Mouse (Mus musculus): ENCODE measurements around the gene Dusp27. TPM values are rescaled to one million over a fixed set of nuclear protein-coding genes. Genes with fewer than 3 reads are reported as not detected.

The Dusp27 gene
- total RNA-seq, 1 experiment, result 60.2 TPM

DNA sequence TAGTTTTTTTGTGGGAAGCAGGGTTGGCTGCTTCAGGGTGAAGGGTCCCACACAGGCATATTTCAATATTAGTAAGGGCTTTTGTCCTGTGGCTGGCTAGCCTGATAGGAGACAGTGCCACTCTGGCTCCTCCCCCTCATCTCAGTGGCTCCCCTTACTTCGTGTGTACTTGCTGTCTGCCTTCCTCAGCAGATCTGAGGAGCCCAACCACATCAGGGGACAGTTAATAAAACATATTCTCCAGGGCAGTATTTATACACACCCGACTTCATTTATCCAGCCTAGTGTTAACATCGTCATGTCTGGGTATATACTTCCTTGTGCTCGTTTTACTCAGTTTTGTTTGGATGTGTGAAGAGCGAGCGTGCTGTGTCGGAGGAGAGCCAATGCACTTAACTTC lies 5.6 kb downstream of the Dusp27 start:
- Histone ChIP-seq H3K4me3 (ENCODE audit: insufficient read depth in 1 of 2, low read depth in 1 of 2, low read length in 2 of 2, poor library complexity in 1 of 2, severe bottlenecking in 1 of 2) (no peak overlapping the region), H3K9ac (ENCODE audit: insufficient read depth, low read depth, low read length, poor library complexity, severe bottlenecking) (no peak overlapping the region), H3K27ac (ENCODE audit: insufficient read depth, low read depth, low read length, poor library complexity, severe bottlenecking) (no peak overlapping the region), H3K36me3 (ENCODE audit: control insufficient read depth, insufficient read depth, low read length, poor library complexity, severe bottlenecking) (peaks cover 6% of the 10 kb centered on the region; the same call in 1 of the 2 replicates), H3K9me3 (ENCODE audit: control insufficient read depth, insufficient read depth, low read depth, low read length) (no peaks in the 10 kb centered on the region), H3K4me1 (ENCODE audit: control insufficient read depth in 2 of 2, insufficient read depth in 2 of 2, low read length in 2 of 2, poor library complexity in 1 of 2) (peaks cover 13 to 15% of the 10 kb centered on the region in 2 experiments)
- in situ Hi-C loops (cut with MboI; ENCODE audit: low sequenced_read_pairs in 2 of 2, unreplicated experiment in 2 of 2), result no loop called here
- no peak for TF ChIP-seq CHD2 (IDR thresholded peaks at IDR 0.05; ENCODE audit: low read depth, low read length)
- TF ChIP-seq HCFC1 (IDR thresholded peaks at IDR 0.05; ENCODE audit: borderline replicate concordance, insufficient read depth, low read length), result no peak
- no peak for TF ChIP-seq MAFK (IDR thresholded peaks at IDR 0.05; ENCODE audit: insufficient read depth, low read depth, low read length)
- TF ChIP-seq ZNF384 (IDR thresholded peaks at IDR 0.05; ENCODE audit: low read depth, low read length), result no peak
- no peak for TF ChIP-seq ZC3H11A (IDR thresholded peaks at IDR 0.05; ENCODE audit: borderline replicate concordance, low read depth, low read length)
- DNase-seq (ENCODE audit: low read depth, low spot score), result no peak

DNA sequence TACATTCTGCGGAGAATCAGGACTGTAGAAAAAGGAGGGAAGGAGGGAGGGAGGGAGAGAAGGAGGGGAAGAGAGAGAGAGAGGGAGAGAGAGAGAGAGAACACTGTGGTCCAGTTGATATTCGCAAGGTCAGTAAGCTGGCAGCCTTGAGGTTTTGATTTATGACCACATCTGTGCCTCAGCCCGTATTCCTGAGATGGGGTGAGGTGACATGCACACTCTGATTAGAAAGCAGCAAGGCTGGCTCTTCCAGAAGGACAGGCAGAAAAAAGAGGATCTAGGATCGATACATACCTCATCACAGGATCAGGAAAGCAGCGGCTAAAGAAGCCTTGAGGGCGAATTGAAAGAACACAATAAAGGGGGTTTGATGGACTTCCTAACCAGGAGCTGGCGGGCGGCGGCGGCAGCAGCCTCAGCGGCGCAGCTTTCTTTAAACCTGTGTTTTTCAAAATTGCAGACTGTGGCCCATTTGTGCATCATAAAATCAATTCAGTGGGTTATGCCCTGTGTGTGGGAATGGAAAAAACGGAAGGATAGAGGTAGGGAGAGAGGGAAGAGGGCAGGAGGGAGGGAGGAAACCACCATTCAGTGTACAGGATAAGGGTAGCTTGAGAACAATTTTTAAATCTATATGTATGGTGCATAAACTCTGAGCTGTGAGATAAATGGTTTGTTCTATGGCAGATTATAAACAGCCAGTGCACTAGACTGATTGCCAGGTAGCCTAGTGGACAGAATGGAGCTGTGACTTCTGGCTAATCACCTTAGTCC lies 9.7 kb downstream of the Dusp27 start:
- Histone ChIP-seq H3K4me3 (ENCODE audit: insufficient read depth in 1 of 2, low read depth in 1 of 2, low read length in 2 of 2, poor library complexity in 1 of 2, severe bottlenecking in 1 of 2) (no peak overlapping the region), H3K4me1 (ENCODE audit: control insufficient read depth in 2 of 2, insufficient read depth in 2 of 2, low read length in 2 of 2, poor library complexity in 1 of 2) (peaks cover 0 to 10% of the 10 kb centered on the region in 2 experiments; a peak in 2 of 4 replicates), H3K9me3 (ENCODE audit: control insufficient read depth, insufficient read depth, low read depth, low read length) (no peaks in the 10 kb centered on the region), H3K36me3 (ENCODE audit: control insufficient read depth, insufficient read depth, low read length, poor library complexity, severe bottlenecking) (peaks cover 6% of the 10 kb centered on the region), H3K27ac (ENCODE audit: insufficient read depth, low read depth, low read length, poor library complexity, severe bottlenecking) (no peak overlapping the region), H3K9ac (ENCODE audit: insufficient read depth, low read depth, low read length, poor library complexity, severe bottlenecking) (no peak overlapping the region)
- DNase-seq (ENCODE audit: low read depth, low spot score), result no peak
- in situ Hi-C loops (cut with MboI; ENCODE audit: low sequenced_read_pairs in 2 of 2, unreplicated experiment in 2 of 2), result no loop called here
- no peak for TF ChIP-seq ZC3H11A (IDR thresholded peaks at IDR 0.05; ENCODE audit: borderline replicate concordance, low read depth, low read length)
- no peak for TF ChIP-seq CHD2 (IDR thresholded peaks at IDR 0.05; ENCODE audit: low read depth, low read length)
- no peak for TF ChIP-seq HCFC1 (IDR thresholded peaks at IDR 0.05; ENCODE audit: borderline replicate concordance, insufficient read depth, low read length)
- no peak for TF ChIP-seq ZNF384 (IDR thresholded peaks at IDR 0.05; ENCODE audit: low read depth, low read length)
- no peak for TF ChIP-seq MAFK (IDR thresholded peaks at IDR 0.05; ENCODE audit: insufficient read depth, low read depth, low read length)

DNA sequence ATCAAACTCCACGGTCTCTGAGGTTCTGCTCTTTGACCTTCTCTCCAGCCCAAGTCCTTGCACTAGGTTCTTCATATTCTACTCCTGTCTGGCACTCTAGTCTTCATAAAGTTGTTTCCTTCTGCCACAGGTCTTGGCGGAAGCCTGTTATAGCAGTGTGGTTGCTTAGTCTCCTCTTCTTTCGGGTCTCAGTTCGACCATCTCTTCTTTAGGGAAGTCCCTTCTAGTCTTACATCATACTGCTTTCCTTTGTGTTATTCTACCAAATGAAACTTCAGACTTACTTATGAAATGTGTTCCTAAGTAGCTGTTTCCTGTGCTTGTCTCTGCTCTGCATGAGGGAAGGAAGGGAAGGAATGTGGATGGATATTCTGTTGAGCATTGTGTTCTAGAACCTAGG lies 12.0 kb downstream of the Dusp27 start:
- Histone ChIP-seq H3K4me3 (ENCODE audit: insufficient read depth in 1 of 2, low read depth in 1 of 2, low read length in 2 of 2, poor library complexity in 1 of 2, severe bottlenecking in 1 of 2) (no peak overlapping the region), H3K27ac (ENCODE audit: insufficient read depth, low read depth, low read length, poor library complexity, severe bottlenecking) (no peak overlapping the region), H3K4me1 (ENCODE audit: control insufficient read depth in 2 of 2, insufficient read depth in 2 of 2, low read length in 2 of 2, poor library complexity in 1 of 2) (peaks cover 0 to 4% of the 10 kb centered on the region in 2 experiments; a peak in 1 of 4 replicates), H3K36me3 (ENCODE audit: control insufficient read depth, insufficient read depth, low read length, poor library complexity, severe bottlenecking) (peaks cover 10% of the 10 kb centered on the region), H3K9me3 (ENCODE audit: control insufficient read depth, insufficient read depth, low read depth, low read length) (no peaks in the 10 kb centered on the region), H3K9ac (ENCODE audit: insufficient read depth, low read depth, low read length, poor library complexity, severe bottlenecking) (no peak overlapping the region)
- no peak for DNase-seq (ENCODE audit: low read depth, low spot score)
- no peak for TF ChIP-seq CHD2 (IDR thresholded peaks at IDR 0.05; ENCODE audit: low read depth, low read length)
- TF ChIP-seq ZC3H11A (IDR thresholded peaks at IDR 0.05; ENCODE audit: borderline replicate concordance, low read depth, low read length), result no peak
- no peak for TF ChIP-seq MAFK (IDR thresholded peaks at IDR 0.05; ENCODE audit: insufficient read depth, low read depth, low read length)
- in situ Hi-C loops (cut with MboI; ENCODE audit: low sequenced_read_pairs in 2 of 2, unreplicated experiment in 2 of 2), result no loop called here

DNA sequence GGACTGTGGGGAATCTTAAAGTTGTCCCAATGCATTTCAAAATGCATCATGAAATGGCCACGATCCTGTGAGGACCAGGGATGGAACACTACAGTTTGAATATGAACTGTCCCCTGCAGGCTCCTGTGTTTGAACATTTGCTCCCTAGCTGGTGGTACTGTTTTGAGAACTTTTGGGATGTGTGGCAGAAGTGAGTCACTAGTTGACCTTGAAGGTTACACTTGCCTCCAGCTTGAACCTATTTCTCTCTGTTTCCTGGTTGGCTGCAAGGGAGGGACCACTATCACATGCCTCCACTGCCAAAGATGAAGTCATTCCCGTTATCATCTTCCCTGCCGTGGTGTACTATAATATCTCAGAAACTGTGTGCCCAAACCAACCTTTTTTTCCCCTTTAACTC lies 12.7 kb downstream of the Dusp27 start:
- DNase-seq (ENCODE audit: low read depth, low spot score), result no peak
- in situ Hi-C loops (cut with MboI; ENCODE audit: low sequenced_read_pairs in 2 of 2, unreplicated experiment in 2 of 2), result no loop called here
- TF ChIP-seq ZNF384 (IDR thresholded peaks at IDR 0.05; ENCODE audit: low read depth, low read length) (no peak), ZC3H11A (IDR thresholded peaks at IDR 0.05; ENCODE audit: borderline replicate concordance, low read depth, low read length) (no peak), CHD2 (IDR thresholded peaks at IDR 0.05; ENCODE audit: low read depth, low read length) (no peak), HCFC1 (IDR thresholded peaks at IDR 0.05; ENCODE audit: borderline replicate concordance, insufficient read depth, low read length) (no peak), MAFK (IDR thresholded peaks at IDR 0.05; ENCODE audit: insufficient read depth, low read depth, low read length) (no peak)
- Histone ChIP-seq H3K4me3 (ENCODE audit: insufficient read depth in 1 of 2, low read depth in 1 of 2, low read length in 2 of 2, poor library complexity in 1 of 2, severe bottlenecking in 1 of 2) (no peak overlapping the region), H3K27ac (ENCODE audit: insufficient read depth, low read depth, low read length, poor library complexity, severe bottlenecking) (no peak overlapping the region), H3K36me3 (ENCODE audit: control insufficient read depth, insufficient read depth, low read length, poor library complexity, severe bottlenecking) (peaks cover 13% of the 10 kb centered on the region), H3K4me1 (ENCODE audit: control insufficient read depth in 2 of 2, insufficient read depth in 2 of 2, low read length in 2 of 2, poor library complexity in 1 of 2) (peaks cover 0 to 4% of the 10 kb centered on the region in 2 experiments; a peak in 1 of 4 replicates), H3K9me3 (ENCODE audit: control insufficient read depth, insufficient read depth, low read depth, low read length) (no peaks in the 10 kb centered on the region), H3K9ac (ENCODE audit: insufficient read depth, low read depth, low read length, poor library complexity, severe bottlenecking) (no peak overlapping the region)
